Mouse (Mus musculus) intestine, postnatal 0 days (tissue): ENCODE data around the gene Adamtsl2. TPM values are rescaled to one million over a fixed set of nuclear protein-coding genes. Genes with fewer than 3 reads are reported as not detected.

Experiments used
- ATAC-seq: fragments of 200-750 bp; cut with Nextera tagmentation; 2 replicates; pipeline ENCODE4 v1.8.0; 2017; ENCODE audit warnings: mild to moderate bottlenecking, moderate TSS enrichment, moderate library complexity
- H3K27ac ChIP-seq: fragments of 300-500 bp; sonication (generic); 2 replicates; pipeline ENCODE4 v1.5.1; 2014; ENCODE audit warnings: mild to moderate bottlenecking, low read depth, low read length, moderate library complexity
- H3K27me3 ChIP-seq: fragments of 300-500 bp; sonication (generic); replicated peaks from 2 replicates; pipeline ENCODE4 v1.6.1; 2014; ENCODE audit warnings: low read length, mixed read lengths; ENCODE audit not compliant: control insufficient read depth, insufficient read depth
- H3K36me3 ChIP-seq: fragments of 300-500 bp; sonication (generic); 2 replicates; pipeline ENCODE4 v1.6.1; 2014; ENCODE audit warnings: mild to moderate bottlenecking, moderate library complexity; ENCODE audit not compliant: control insufficient read depth, insufficient read depth
- H3K4me1 ChIP-seq: fragments of 300-500 bp; sonication (generic); replicated peaks from 2 replicates; pipeline ENCODE4 v1.6.1; 2014; ENCODE audit warnings: antibody characterized with exemption, low read length, mixed read lengths; ENCODE audit not compliant: control insufficient read depth, insufficient read depth
- H3K4me2 ChIP-seq: fragments of 300-500 bp; sonication (generic); replicated peaks from 2 replicates; pipeline ENCODE4 v1.6.1; 2014; ENCODE audit warnings: low read depth, mild to moderate bottlenecking, moderate library complexity
- H3K4me3 ChIP-seq: fragments of 300-500 bp; sonication (generic); 2 replicates; pipeline ENCODE4 v1.5.1; 2014; ENCODE audit warnings: low read depth, low read length
- H3K9ac ChIP-seq: fragments of 300-500 bp; sonication (generic); 2 replicates; pipeline ENCODE4 v1.6.1; 2014; ENCODE audit warnings: mild to moderate bottlenecking, low read depth, low read length
- H3K9me3 ChIP-seq: fragments of 300-500 bp; sonication (generic); 2 replicates; pipeline ENCODE4 v1.6.1; 2016; ENCODE audit warnings: mixed run types; ENCODE audit not compliant: control insufficient read depth
- CTCF ChIP-seq: sonication (generic); IDR thresholded peaks from 2 replicates; pipeline ENCODE4 v1.5.1; 2016; ENCODE audit warnings: low read depth, mild to moderate bottlenecking, control low read depth, antibody characterized with exemption, moderate library complexity
- WGBS: fragments of 180-500 bp; shearing (Covaris S2); extraction: QIAGEN DNeasy Blood & Tissue Kit; methylation state at CpG from one replicate; pipeline ENCODE4 v1.1.7; 2014; 5-methylcytosine and 5-hydroxymethylcytosine counted together
- polyA plus RNA-seq: library from polyadenylated mRNA; unstranded; fragments of >200 nt; fragmentation: Nextera tagmentation; extraction: Ambion mirVana; gene quantifications from 2 replicates; pipeline ENCODE4 v1.2.1, GENCODE M21; 2015

The Adamtsl2 gene
- polyA plus RNA-seq, 1 experiment from 2014 or later, result 1.0 TPM

GRCm38 (mm10) chr2:27156596-27156995 is 77.4 kb downstream of the Adamtsl2 start:
- no peaks in the 10 kb centered on the region for H3K36me3 ChIP-seq
- no peak overlapping the region for H3K4me3 ChIP-seq
- 81% methylated on average over 6 of the region's 6 CpGs for WGBS
- TF ChIP-seq CTCF, result no peak
- no peaks in the 10 kb centered on the region for H3K9me3 ChIP-seq
- H3K27ac ChIP-seq, result no peak overlapping the region
- H3K27me3 ChIP-seq, result no peaks in the 10 kb centered on the region
- no peak overlapping the region for H3K9ac ChIP-seq
- H3K4me1 ChIP-seq, result no peaks in the 10 kb centered on the region
- no peak overlapping the region for H3K4me2 ChIP-seq
- ATAC-seq, result no peak

Other genes starting within 250 kb of the Adamtsl2 start
- gene Abo, start 214.4 kb upstream of the Adamtsl2 start, polyA plus RNA-seq, result 0.07 TPM in 1 of 2 replicates, not detected in the other
- gene Surf6, start 176.5 kb upstream of the Adamtsl2 start, polyA plus RNA-seq, result 11.7 and 12.8 TPM in 2 replicates
- 19.8 and 20.2 TPM in 2 replicates for gene Med22, start 168.7 kb upstream of the Adamtsl2 start, polyA plus RNA-seq
- 407 and 410 TPM in 2 replicates for gene Rpl7a, start 168.6 kb upstream of the Adamtsl2 start, polyA plus RNA-seq
- 33.2 and 33.5 TPM in 2 replicates for gene Surf2, start 163.0 kb upstream of the Adamtsl2 start, polyA plus RNA-seq
- 59.8 and 65.3 TPM in 2 replicates for gene Surf1, start 162.8 kb upstream of the Adamtsl2 start, polyA plus RNA-seq
- 379 TPM in 2 replicates for gene Surf4, start 145.5 kb upstream of the Adamtsl2 start, polyA plus RNA-seq
- 0.07 and 0.10 TPM in 2 replicates for gene Stkld1, start 145.3 kb upstream of the Adamtsl2 start, polyA plus RNA-seq
- 29.4 and 30.1 TPM in 2 replicates for gene Rexo4, start 115.0 kb upstream of the Adamtsl2 start, polyA plus RNA-seq
- 0.20 and 0.22 TPM in 2 replicates for gene Adamts13, start 106.0 kb upstream of the Adamtsl2 start, polyA plus RNA-seq
- 41.5 and 42.8 TPM in 2 replicates for gene Cacfd1, start 69.5 kb upstream of the Adamtsl2 start, polyA plus RNA-seq
- gene Slc2a6, start 51.4 kb upstream of the Adamtsl2 start, polyA plus RNA-seq, result 0.59 and 0.93 TPM in 2 replicates
- gene Mymk, start 7.2 kb upstream of the Adamtsl2 start, polyA plus RNA-seq, result not detected in 2 replicates
- 0.10 TPM in 2 replicates for gene Fam163b, start 63.1 kb downstream of the Adamtsl2 start, polyA plus RNA-seq
- 0.65 and 0.84 TPM in 2 replicates for gene Dbh, start 85.9 kb downstream of the Adamtsl2 start, polyA plus RNA-seq
- 3.1 and 3.2 TPM in 2 replicates for gene Sardh, start 169.0 kb downstream of the Adamtsl2 start, polyA plus RNA-seq